Mouse (Mus musculus): ENCODE measurements around the gene Npas3.

GRCm38 (mm10) chr12:53841928-53842671 lies 593.6 kb downstream of the Npas3 start:
- TF ChIP-seq POLR2A (IDR thresholded peaks at IDR 0.05; ENCODE audit: control insufficient read depth, extremely low read depth, insufficient read depth, low read length, poor library complexity) (no peak), CTCF (IDR thresholded peaks at IDR 0.05; ENCODE audit: borderline replicate concordance, control insufficient read depth, extremely low read depth, insufficient read depth, low read length, poor library complexity) (no peak)
